Mouse (Mus musculus) adrenal gland, postnatal 36 days (tissue): Measurements from ENCODE around the gene Mphosph10. TPM values are rescaled to one million over a fixed set of nuclear protein-coding genes. Genes with fewer than 3 reads are reported as not detected.

Experiments
- DNase-seq, 2 experiments: peaks; one replicate each; pipeline ENCODE4 v3.0.0; 2021; ENCODE audit warnings: mixed read lengths in 1 of 2
- long read RNA-seq, 2 experiments: library from polyadenylated mRNA; stranded (forward); transcript quantifications; one replicate each; pipeline ENCODE4 v2.0.0; 2021; ENCODE audit warnings: borderline sequencing depth in 2 of 2
- total RNA-seq, 2 experiments: library from RNA; stranded (reverse); gene quantifications; 2 replicates each; pipeline ENCODE4 v1.2.3; 2021

Gene Mphosph10
- 10 to 100 TPM; 25.0 to 27.6 TPM for total RNA-seq
- long read RNA-seq, experiment 1, transcript Mphosph10-202 (2 exons, 2,276 nt), result minor isoform, 5 of 47 reads
- long read RNA-seq, experiment 1, transcript Mphosph10-201 (11 exons, 2,248 nt), result major isoform, 40 of 47 reads
- long read RNA-seq, experiment 1, partial matches to known transcripts, result 2 of 47 reads
- long read RNA-seq, experiment 1, other reads (novel, unspliced or antisense), result 0 of 47 reads
- long read RNA-seq, experiment 2, transcript Mphosph10-201 (11 exons, 2,248 nt), result major isoform, 9 of 10 reads
- long read RNA-seq, experiment 2, partial matches to known transcripts, result 1 of 10 reads
- long read RNA-seq, experiment 2, other reads (novel, unspliced or antisense), result 0 of 10 reads

DNA sequence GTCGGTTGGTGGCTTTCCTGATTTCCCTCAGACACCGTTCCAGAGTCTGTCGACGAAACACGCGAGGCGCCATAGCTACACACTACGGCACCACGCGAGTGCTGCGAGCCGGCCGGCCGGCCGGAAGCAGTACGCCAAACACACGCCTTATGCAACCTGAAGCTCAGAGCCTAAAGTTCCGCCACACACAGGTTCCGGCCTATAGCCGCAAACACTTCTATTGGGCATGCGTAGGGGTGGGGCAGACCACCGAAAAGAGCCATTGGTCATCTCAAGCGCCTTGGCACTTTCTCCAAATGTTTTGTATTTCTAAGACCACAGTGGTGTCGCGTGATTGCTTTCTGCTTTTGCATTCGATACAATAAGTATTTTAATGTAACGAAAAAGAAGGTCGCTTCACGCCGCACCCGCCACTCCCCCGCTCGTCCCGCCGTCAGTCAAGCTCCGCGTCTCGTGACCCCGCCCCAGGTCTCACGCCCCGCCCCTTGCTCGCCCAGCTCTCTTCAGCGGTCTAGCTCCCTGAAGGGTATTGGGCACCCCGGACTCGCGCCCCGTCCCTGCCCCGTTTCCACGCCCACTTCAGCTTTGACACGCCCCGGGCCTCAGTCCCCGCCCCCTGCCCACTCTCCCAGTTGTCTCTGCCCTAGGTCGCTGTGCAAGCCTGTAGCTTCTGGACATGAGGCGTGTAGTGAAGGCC, at the start of gene Mphosph10, which contains the start of gene Mcee:
Gene Mphosph10 (minus strand): TSS at position 147 of the 697 bp plus-strand sequence.
Gene Mcee (plus strand): TSS at position 486 of the 697 bp plus-strand sequence.
- DNase-seq, result peak; percentile 99 to 100

- no peak for DNase-seq
Observed at GRCm38 (mm10) chr7:64440519-64440918, 48.5 kb upstream of the Mphosph10 start.

DNA sequence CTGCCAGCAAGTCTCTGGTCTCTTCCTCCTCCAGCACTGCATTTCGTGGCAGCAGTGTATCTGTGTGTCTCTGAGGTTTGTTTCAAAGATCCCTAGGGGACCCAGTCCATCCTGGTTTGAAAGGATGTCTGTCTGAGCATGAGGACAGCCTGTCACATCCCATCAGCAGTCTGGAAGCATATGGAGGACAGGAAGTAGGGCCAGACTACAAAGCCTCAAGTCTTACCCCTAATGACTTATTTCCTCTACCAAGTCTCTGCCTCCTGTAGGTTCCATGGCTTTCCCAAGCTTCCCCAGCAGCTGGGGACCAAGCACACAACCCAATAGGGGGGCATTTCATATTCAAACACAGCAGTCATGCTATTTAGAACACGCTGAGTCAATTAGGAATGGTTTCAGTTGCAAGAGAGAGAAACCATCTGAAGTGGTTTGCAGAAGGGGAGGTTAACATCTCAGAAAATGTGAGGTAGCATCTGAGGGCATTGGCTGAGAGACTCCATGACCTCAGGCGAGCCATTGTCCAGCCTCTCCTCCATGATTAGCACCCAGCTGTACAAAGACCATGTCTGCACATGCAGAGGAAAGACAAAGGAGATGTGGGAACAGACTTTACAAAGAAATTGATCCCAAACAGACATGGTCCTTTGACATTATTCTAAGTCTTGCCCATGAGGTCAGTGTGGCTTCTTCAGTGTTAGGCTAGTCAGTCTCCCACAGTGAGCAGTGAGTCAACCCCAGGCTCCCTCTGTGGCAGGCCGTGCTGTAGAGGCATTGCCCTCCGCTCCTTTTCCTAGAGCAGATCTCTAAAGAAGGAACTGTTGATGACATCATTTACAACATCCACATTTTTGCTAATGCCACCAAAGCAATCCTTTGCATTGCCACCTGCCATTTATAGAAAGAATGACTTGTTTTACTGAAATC, 47.8 kb upstream of the Mphosph10 start:
- DNase-seq, result no peak

GRCm38 (mm10) chr7:64424861-64425260, 32.8 kb upstream of the Mphosph10 start:
- DNase-seq, result no peak

GRCm38 (mm10) chr7:64403989-64404388, 11.9 kb upstream of the Mphosph10 start:
- no peak for DNase-seq

DNA sequence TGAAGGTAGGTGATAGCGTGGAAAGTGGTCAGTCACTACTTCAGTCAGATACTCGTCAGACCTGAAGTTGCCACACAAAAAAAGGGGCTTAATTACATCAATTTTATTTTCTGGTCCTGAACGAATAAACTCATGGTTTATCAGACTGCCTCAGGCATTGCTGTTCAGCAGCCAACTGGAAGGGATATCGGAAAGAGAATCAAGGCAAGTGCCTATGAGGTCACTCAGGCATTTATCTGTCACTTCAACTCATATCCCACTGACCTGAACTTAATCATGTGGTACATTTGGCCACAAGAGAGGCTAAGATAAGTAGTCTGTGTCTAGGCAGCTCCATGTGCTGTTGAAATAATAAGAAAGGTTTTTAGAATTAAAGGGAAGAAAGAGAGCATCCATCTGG, 10.4 kb upstream of the Mphosph10 start:
- no peak for DNase-seq

DNA sequence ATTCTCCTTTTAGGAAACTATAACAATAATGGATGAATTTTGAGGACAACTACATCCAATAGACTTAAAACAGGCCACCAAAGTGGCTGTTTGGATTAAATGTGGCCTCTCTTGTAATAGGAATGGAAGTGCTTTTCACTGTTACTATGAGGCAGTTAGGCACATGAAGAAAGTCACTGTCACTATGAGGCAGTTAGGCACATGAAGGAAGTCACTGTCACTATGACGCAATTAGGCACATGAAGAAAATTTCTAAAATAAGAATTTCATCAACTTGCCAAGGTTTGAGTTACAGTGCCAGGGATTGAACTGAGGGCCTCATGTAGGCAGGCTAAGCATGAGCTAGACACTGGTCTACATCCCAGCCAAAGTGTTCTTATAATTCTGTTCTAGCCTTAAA, 8.7 kb upstream of the Mphosph10 start:
- no peak for DNase-seq

- no peak for DNase-seq
Observed at GRCm38 (mm10) chr7:64392819-64393151, 717 bp upstream of the Mphosph10 start.

DNA sequence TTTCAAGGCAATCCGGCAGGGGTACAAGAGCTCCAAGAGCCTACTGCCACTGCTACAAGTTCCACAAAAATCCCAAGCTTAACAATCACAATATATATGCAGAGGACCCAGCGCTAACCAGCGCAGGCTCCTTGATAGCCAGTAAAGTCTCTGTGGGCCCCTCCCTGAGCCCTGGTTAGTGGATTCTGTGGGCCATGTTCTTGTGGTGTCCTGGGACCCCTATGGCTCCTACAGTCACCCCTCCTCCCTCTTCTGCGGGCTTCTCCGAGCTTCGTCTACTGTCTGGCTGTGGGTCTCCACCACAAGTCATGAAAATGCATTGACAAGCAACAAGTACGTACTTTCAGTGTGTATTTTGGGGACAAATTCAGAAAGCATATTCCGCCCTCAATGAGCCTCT, 589 bp downstream of the Mphosph10 start:
- DNase-seq, result no peak

- peak; percentile 90 for DNase-seq
Observed at GRCm38 (mm10) chr7:64373830-64374562, 18.1 kb downstream of the Mphosph10 start, which contains the start of gene Fan1. TSS of gene Fan1 (minus strand) at chr7:64374095.

- no peak for DNase-seq
Observed at GRCm38 (mm10) chr7:64373147-64373829, 18.8 kb downstream of the Mphosph10 start.

- no peak for DNase-seq
Observed at GRCm38 (mm10) chr7:64371940-64372878, 19.9 kb downstream of the Mphosph10 start.

DNA sequence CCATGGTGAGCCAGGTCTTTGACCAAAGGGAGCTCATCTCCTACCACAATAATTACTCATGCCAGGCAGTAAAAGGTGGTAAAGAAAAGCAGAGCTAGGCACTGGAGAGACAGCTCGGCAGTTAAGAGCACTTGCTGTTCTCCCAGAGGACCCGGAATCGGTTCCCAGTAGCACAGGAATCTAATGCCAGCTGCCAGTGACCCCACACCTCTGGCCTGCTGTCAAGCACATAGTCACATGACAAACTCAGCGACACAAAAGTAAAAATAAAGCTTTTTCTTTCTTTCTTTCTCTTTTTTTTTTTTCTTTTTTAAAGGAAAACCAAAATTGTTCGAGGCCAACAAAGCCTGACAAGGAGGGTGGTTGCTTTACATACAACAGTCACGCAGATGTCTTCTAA, 22.2 kb downstream of the Mphosph10 start:
- peak in 1 of 2 experiments; percentile 18 for DNase-seq

DNA sequence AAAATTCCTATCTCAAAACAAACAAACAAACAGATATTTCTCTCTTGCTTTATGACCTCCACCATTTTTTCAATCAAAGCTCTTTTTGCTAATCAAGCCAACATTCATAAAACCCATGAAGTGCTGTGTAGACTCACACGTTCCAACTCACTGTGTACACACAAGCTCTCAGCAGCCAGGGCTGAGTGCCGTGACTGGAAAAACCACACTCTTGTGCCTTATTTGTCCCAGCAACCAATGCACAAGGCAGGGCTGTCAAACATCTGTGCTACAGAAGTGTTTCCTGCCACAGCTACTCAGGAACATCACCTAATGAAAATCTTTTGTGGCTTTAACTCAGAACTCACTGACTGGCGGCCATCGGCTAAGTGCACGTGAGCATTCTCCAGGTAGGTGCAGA, 26.2 kb downstream of the Mphosph10 start:
- no peak for DNase-seq

GRCm38 (mm10) chr7:64360586-64360945, 31.5 kb downstream of the Mphosph10 start:
- no peak for DNase-seq

DNA sequence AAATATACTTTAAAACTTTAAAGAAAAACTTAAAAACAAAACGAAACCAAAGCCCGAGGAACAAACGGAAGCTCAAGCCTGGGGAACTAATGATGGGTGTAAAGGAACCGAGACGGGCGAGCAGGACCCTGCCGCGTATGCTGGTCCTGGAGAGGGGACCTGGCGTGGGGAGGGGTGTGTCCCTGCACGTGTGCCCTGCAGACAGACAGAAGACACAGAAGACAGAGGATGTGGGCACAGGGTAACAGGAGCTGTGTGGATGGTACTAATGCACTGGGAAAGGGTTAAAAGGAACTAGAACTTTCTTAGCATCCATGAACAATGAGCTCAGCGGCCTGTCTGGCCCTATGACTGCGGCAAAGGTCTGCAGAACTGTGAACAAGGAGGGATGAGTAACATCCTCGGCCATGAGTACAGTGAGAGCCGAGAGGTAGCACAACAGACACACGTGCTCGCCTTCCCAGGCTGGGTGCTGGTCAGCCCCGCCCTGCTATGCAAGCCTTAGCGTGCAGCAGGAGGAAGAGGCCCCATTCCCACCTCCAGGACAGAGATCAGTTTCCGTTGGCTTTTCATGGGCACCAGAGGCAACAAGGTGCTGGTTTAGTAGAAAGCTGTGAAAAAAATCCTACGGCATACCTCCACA, 32.0 kb downstream of the Mphosph10 start:
- no peak for DNase-seq

DNA sequence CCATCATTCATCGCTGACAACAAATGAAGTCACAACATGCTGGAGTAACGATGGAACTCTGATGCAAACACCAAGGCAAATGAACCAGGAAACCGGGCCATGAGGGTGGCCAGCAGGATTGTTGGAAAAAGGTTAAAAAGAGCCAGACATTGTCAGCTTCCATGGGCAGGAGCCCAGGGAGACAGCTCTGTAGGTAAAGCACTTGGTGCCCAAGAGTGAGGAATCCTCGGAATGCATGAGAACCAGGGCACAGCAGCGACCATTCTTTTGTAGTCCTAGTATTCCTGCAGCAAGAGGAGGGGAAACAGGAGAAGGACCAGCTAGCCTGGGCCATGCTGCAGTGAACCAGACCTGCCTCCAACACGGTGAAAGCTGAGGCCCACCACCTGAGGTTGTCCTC, 33.4 kb downstream of the Mphosph10 start:
- no peak for DNase-seq

- DNase-seq, result peak; percentile 85 to 91
Observed at GRCm38 (mm10) chr7:64357405-64357804, 34.7 kb downstream of the Mphosph10 start.

GRCm38 (mm10) chr7:64356661-64357060, 35.4 kb downstream of the Mphosph10 start:
- DNase-seq, result no peak
